Mouse (Mus musculus): ENCODE results near the gene Foxn3. TPM values are rescaled to one million over a fixed set of nuclear protein-coding genes. Genes with fewer than 3 reads are reported as not detected.
"Not testable (repeated sequence)": the region's sequence is repeated elsewhere in the genome, so short reads cannot be mapped to it uniquely, and the experiment has no call there.

Gene Foxn3
- total RNA-seq, 4 experiments from 2014 or later = 65.0 to 85.5 (median 81.2) TPM

GRCm38 (mm10) chr12:99214098-99214497 is 349.3 kb downstream of the Foxn3 start:
- DNase-seq = no peak

DNA sequence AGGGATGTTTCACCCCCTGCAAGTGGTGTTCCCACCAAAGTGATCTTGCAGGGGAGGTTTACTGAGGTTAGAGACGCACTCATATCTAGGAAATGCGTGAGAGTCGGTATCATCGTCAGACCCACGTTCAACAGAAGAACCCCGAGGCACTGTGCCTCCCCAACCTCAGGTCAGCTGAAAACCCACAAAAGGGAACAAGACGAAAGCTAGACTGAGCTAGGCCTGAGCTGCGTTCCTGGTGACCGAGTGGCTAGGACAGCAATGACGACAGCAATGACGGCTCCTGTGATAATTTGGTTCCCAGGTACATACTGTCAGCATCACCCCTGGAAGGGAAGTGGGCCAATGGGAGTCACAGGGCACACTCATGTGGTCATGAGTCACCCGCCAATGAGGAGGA is 350.2 kb downstream of the Foxn3 start:
- no peak for DNase-seq

GRCm38 (mm10) chr12:99209801-99210200 is 353.6 kb downstream of the Foxn3 start:
- no peak for DNase-seq

DNA sequence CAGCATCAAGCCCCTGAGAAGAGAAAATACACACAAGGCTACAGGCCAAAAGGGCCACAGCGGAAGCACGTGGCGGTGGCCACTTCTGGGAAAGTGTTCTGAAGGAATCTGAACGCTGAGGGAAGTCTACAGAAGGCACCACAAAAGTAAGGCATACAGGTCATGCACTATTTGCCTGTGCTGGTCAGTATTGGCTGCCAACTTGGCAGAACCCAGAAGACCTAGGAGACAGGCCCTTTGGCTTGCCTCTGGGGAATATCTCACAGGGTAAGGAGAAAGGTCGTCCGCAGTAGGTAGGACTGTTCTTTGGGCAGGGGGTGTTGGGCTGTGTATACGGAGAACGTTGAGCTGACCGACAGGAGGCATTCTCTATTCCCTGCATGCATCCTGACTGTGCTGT is 355.1 kb downstream of the Foxn3 start:
- DNase-seq = peak; percentile 26

- no peak for DNase-seq
These were observed 356.3 kb downstream of the Foxn3 start for GRCm38 (mm10) chr12:99207014-99207612.

- no peak for DNase-seq
These were observed 357.6 kb downstream of the Foxn3 start for GRCm38 (mm10) chr12:99205734-99206133.

DNA sequence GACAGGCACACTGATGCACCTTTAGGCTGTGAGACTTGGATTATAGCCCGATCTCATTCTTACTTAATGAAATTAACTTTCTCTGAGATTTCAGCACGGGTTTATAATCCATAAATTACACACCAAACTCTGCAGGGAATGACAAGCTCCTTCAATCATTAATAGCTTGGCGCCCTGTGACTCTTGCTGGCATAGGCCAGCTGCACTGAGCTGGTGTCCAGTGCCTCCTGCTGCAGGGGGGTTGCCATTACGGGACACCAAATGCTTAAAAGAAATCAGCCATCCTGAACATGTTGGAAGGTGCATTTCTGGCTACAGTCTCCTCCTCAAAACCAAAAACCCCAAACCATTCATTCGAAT is 364.3 kb downstream of the Foxn3 start:
- no peak for DNase-seq

DNA sequence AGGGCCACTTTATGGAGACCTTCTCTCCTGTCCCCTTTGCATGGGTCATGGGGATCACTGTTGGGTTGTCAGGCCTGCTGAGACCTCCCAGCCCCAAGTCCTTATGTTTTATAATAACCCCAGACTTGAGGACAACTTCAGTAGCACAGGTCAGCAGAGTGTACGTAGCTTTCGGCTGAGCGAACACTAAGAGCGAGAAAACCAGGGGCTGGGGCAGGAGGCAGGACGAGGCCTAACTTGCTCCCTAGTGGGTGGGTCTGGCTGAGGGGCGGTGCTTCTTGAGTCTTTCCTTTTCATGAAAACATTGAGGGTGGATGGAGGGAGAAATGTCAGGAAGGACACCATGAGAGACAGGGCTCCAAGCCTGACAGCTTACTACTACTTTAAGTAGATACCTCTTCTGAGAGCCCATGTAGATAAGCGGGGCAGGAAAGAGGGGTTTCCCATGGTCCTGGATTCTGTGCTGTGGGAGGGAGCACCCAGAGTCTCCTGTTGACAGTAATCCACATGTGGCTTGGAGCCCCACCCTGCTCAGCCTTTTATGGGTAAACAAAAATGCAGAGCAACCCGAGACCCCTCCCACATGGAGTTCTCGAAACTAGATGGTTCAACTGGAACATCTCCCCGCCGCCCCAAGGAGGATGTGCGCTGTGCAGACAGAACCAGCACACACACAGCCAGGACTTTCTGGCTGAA is 364.8 kb downstream of the Foxn3 start:
- DNase-seq = no peak

- no peak for DNase-seq
These were observed 366.4 kb downstream of the Foxn3 start for GRCm38 (mm10) chr12:99197031-99197430.

DNA sequence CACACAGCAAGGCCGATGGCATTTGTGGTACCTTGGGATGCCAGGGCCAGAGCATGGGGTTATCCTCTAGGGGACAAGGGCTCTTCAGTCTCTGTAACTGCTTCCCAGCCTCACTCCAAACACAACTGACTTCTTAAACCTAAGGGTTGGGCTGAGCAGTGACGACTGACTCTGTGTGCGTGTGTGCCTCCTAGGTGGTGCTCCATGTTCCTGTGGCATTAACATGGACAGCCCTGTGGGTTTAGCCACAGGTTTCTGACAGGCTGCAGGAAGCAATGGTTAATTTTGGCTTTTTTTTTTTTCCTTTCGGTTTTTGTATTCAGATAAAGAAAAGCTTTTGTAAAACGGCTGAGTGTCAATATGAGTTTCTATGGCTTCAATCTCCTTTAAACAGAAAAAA is 367.7 kb downstream of the Foxn3 start:
- DNase-seq = no peak

DNA sequence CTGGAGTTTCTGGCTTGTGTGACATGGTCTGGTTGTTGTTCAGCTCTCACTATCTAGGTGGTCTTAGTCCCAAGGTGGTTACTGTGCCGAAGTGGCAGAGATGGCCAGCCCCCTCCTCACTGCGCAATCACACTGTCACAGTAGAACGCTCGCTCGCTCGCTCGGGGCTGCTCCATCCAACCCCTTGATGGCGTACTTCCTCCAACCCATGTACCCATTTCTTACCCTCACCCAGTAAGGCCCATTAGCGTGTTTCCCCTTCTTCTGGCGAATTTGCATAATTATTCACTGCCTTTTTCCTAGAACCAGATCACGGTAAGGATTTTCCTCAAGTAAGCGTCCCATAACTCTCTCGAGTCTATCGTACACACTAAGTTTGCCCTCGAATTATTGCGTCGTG is 369.3 kb downstream of the Foxn3 start:
- DNase-seq = not testable (repeated sequence)

GRCm38 (mm10) chr12:99187671-99188070 is 375.7 kb downstream of the Foxn3 start:
- peak; percentile 39 for DNase-seq

DNA sequence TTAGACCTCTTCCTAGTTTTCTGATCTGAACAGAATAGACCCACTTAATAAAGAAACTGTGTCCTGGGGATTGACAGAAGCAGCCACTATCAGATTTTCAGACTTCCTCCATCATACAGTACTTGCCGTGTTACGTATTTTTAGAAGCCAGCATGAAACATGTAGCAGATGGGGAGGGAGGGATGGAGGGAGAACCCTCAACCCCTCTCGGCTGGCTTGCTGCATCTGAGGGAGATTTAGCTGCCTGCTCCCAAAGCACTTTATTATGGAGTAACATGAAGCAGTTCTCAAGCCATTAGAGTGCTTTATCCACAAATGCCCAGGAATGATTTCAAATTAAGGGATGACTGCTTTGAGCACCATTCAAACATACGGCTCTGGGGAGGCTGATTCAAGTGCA is 377.1 kb downstream of the Foxn3 start:
- DNase-seq = no peak

- DNase-seq = no peak
These were observed 380.1 kb downstream of the Foxn3 start for GRCm38 (mm10) chr12:99183261-99183792.

- no peak for DNase-seq
These were observed 381.0 kb downstream of the Foxn3 start for GRCm38 (mm10) chr12:99182338-99182737.

- no peak for DNase-seq
These were observed 383.1 kb downstream of the Foxn3 start for GRCm38 (mm10) chr12:99180234-99180824.

DNA sequence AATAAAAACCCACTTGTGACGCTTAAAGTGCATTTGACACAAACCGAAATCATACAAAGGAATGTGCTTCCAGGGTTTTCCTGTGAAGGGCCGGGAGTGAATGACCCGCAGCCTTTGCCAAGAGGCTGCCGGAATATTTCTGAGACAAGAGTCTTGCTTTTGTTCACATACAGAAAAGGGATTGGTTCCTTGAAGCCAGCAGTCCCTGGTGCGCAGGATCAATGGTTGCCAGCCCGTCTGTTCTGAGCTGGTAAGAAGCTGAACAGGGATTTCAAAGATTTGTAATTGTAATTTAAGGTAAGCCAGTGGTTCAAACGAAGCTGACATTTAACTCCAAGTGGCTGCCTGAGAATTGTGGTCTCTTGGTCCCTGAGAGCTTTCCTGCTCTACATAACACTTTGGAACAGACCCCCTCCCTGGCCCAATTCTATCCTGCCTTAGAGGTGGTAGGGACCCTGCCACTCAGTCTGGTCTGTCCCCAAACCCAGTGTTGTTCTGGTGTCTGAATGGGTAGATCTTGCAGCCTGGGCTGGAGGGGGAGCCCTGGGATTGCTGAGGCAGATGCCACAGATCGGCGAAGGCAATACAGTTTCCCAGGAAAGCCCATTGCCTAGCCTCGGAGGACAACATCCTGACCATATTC is 388.3 kb downstream of the Foxn3 start:
- DNase-seq = no peak

GRCm38 (mm10) chr12:99172170-99172569 is 391.2 kb downstream of the Foxn3 start:
- DNase-seq = no peak

- no peak for DNase-seq
These were observed 393.5 kb downstream of the Foxn3 start for GRCm38 (mm10) chr12:99169925-99170324.

- no peak for DNase-seq
These were observed 397.3 kb downstream of the Foxn3 start for GRCm38 (mm10) chr12:99166091-99166490.

DNA sequence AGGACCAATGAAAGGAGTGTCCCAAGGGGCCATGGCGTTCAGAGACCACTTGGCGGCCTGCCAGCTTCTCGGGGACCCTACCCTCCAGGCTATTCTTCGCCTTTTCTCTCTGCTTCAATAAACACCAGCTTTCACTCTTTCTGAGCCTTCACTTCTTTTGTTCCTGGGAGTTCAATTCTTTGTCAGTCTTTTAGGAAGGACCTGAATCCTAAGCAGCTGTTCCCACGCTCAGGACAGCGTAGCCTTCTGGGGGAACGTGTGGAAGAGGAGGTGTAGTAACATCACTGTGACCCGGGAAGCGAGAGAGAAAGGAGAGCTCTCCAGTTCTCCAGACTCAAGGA is 400.1 kb downstream of the Foxn3 start:
- DNase-seq = no peak

- no peak for DNase-seq
These were observed 400.6 kb downstream of the Foxn3 start for GRCm38 (mm10) chr12:99162639-99163341.

DNA sequence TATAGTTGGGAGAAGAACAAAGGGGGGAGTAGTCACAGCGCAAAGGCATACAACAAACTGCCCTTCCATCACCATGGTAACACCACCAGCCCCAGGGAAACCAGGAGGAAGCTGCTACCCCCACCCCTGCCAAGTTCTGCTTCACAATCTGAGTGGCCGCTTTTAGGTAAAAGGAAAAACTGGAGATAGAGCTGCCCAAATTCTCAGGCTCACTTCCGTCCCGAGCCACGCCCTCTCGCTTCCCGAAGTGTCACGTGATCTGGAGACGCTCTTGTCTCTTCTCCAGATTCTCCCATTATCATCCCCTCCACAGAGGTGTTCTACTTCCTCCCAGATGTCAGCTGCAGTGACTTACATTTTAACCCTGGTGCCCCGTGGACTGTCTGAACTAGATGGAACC is 401.2 kb downstream of the Foxn3 start:
- no peak for DNase-seq
